Mouse (Mus musculus): ENCODE data around the gene Mertk. TPM values are rescaled to one million over a fixed set of nuclear protein-coding genes. Genes with fewer than 3 reads are reported as not detected.

Mertk gene
- polyA plus RNA-seq, 1 experiment = 2.4 TPM

GRCm38 (mm10) chr2:128737051-128737450, 38.3 kb downstream of the Mertk start:
- H3K4me3 ChIP-seq (ENCODE audit: insufficient read depth, low read depth, low read length) = no peak overlapping the region
- peaks cover 7% of the 10 kb centered on the region; the same call in 1 of the 2 replicates for H3K4me1 ChIP-seq (ENCODE audit: control insufficient read depth, insufficient read depth, insufficient read length, low read length)
- H3K27ac ChIP-seq (replicated peaks; ENCODE audit: low read depth, low read length) = no peak overlapping the region

DNA sequence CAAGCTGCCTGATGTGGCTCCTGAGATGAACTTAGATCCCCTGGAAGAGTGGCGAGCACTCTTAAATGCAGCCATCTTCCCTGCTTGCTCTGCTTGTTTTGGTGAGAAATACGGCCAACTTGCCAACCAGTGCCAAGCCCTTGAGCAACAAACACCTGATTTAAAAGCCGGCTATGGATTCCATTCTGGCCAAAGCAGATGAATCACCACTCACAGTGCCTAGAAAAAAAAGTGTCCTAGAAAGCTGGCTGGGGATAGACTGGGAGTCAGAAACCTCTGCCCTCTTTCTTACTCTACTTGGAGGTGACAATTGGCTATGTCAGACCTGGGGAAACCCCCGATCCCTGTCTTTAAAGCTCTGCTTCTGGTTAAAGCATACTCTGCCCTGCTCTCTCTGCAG, 39.0 kb downstream of the Mertk start:
- Histone ChIP-seq H3K4me1 (ENCODE audit: control insufficient read depth, insufficient read depth, insufficient read length, low read length) (peaks cover 7% of the 10 kb centered on the region; the same call in 1 of the 2 replicates), H3K27ac (replicated peaks; ENCODE audit: low read depth, low read length) (no peak overlapping the region), H3K4me3 (ENCODE audit: insufficient read depth, low read depth, low read length) (no peak overlapping the region)

DNA sequence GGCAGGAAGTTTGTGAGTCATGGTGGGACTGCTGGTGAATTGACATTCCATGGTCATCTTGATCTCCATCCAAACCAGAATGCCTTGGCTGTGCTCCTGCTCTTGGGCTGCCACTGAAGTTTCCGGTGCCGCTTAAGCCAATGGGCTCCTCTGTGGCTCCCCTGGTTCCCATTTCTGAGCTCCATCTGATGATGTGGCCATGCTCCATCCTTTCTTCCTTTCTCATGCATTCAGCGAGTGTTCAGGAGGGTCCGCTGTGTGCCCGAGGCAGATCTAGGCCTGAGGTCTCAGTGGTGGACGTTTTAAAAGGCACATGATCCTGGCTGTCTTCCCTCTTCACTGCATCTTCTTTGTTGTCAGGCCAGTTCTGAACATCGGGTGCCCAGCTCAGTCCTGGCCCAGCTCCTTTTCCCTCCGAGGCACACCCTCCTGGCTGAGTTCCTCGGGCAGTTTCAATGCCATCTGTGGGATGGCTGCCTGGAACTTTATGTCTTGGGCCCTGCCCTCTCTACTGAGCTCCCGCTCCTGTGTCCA, 40.0 kb downstream of the Mertk start:
- Histone ChIP-seq H3K27ac (replicated peaks; ENCODE audit: low read depth, low read length) (no peak overlapping the region), H3K4me1 (ENCODE audit: control insufficient read depth, insufficient read depth, insufficient read length, low read length) (peaks cover 7% of the 10 kb centered on the region; the same call in 1 of the 2 replicates), H3K4me3 (ENCODE audit: insufficient read depth, low read depth, low read length) (no peak overlapping the region)

DNA sequence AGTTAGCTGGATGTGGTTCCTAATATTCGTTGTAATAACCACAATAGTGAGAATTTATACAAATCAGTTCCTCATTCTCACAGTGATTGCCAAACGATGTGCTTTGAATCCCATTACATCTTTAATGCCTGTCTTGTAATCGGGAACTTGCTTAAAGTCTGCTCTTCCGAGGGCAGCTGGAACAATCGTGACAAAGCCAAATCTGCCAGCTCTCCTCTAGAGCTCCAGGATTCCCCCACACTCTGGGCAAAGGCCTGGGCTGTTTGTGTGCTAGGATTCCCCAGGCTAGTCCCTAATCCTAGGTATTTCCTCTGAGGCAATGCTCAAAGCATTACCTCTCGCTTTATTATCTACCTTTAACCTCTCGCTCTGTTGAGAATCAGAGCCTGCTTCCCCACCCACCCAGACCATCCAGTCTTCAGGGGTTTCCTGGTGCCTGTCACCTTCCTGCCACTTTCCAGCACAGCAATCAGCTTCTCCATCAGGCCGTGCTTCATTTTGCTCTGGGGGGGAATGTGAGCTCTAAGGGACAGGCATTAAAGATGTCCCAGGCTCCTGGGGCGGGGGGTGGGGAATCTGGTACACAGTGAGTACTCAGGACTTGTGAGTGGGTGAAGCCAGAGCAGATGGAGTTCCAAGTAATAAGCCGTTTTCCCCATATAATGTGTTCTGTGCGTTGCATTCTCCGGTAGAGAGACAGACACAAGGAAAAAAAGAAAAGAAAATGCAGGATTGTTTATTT, 47.3 kb downstream of the Mertk start:
- peaks cover 22% of the 10 kb centered on the region for H3K4me1 ChIP-seq (ENCODE audit: control insufficient read depth, insufficient read depth, insufficient read length, low read length)
- H3K4me3 ChIP-seq (ENCODE audit: insufficient read depth, low read depth, low read length) = no peak overlapping the region
- peak overlapping the region; percentile 100 for H3K27ac ChIP-seq (replicated peaks; ENCODE audit: low read depth, low read length)

DNA sequence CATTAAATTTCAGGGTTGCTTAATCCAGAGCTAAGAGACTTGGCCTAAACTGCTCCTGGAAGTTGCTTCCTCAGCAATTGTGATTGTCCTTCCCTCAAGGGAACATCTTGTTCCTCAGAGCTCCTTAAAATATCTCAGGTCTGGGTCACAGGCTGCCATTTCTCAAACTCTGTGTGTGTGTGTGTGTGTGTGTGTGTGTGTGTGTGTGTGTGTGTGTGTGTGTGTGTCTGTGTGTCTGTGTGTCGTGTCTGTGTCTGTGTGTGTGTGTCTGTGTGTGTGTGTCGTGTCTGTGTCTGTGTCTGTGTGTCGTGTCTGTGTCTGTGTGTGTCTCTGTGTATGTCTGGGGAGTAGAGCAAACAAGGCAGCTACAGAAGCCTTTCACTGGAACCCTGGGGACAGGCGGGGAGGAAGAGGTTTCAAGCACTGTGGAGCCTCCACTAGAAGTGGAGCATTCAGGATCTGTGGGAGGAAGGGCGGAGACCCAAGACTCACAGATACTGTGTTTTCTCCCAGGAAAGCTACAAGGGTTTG, 47.9 kb downstream of the Mertk start:
- Histone ChIP-seq H3K4me3 (ENCODE audit: insufficient read depth, low read depth, low read length) (peak overlapping the region; percentile 32; the same call in 1 of the 2 replicates), H3K27ac (replicated peaks; ENCODE audit: low read depth, low read length) (peak overlapping the region; percentile 100), H3K4me1 (ENCODE audit: control insufficient read depth, insufficient read depth, insufficient read length, low read length) (peaks cover 27% of the 10 kb centered on the region)

DNA sequence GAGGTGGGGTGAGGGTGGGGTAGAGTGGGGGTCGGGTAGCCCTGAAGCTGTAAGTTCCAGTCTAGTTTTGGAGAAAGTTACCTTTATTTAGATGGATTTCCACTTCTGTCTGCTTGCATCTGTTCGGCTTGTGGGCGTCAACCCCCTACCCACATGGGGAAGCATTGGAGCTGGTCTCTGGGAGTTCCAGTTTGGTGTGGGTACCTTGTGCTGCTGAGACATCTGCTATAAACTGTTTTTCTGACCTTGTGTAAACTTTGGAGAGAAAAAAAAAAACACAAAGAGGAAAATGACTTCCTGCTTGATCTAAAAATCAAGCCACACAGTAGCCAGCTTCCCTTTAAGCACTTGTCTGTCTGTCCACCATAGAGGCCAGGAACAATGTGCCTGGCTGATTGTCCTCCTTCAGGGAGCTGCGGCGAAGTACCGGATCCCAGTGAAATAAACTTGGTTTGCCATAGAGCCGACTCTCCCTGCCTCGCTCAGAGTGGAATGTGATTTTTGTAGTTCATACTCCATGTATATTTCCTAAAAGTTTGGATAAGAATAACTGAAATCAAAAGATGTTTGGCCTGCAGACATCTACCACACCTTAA, 48.8 kb downstream of the Mertk start:
- Histone ChIP-seq H3K4me1 (ENCODE audit: control insufficient read depth, insufficient read depth, insufficient read length, low read length) (peaks cover 33% of the 10 kb centered on the region), H3K4me3 (ENCODE audit: insufficient read depth, low read depth, low read length) (peak overlapping the region; percentile 32), H3K27ac (replicated peaks; ENCODE audit: low read depth, low read length) (peak overlapping the region; percentile 100)

DNA sequence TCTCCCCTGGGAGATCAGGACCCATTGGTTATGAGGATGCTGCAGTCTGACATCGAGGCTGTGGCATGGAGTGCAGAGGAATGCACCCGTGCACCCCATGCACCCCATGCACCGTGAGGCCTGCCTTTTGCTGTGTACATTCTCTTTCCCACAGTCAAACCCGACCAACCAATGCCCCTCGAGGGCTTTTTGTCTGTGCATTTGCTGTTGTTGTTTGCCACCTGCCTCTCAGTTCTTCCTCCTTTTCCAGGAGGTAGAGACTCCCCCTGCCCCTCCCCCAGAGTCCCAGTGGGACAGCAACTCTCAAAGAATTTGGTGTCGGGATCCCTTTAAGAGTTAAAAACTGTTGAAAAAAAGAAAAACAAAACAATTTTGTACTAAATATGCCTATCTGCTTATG, 49.4 kb downstream of the Mertk start:
- H3K4me1 ChIP-seq (ENCODE audit: control insufficient read depth, insufficient read depth, insufficient read length, low read length) = peaks cover 37% of the 10 kb centered on the region
- H3K27ac ChIP-seq (replicated peaks; ENCODE audit: low read depth, low read length) = peak overlapping the region; percentile 68
- no peak overlapping the region for H3K4me3 ChIP-seq (ENCODE audit: insufficient read depth, low read depth, low read length)

- peak overlapping the region; percentile 98 for H3K27ac ChIP-seq (replicated peaks; ENCODE audit: low read depth, low read length)
- peaks cover 52% of the 10 kb centered on the region for H3K4me1 ChIP-seq (ENCODE audit: control insufficient read depth, insufficient read depth, insufficient read length, low read length)
Observed at GRCm38 (mm10) chr2:128751030-128751429, 52.3 kb downstream of the Mertk start.

GRCm38 (mm10) chr2:128753295-128753873, 54.6 kb downstream of the Mertk start:
- no peak overlapping the region for H3K4me3 ChIP-seq (ENCODE audit: insufficient read depth, low read depth, low read length)
- peak overlapping the region; percentile 84 for H3K27ac ChIP-seq (replicated peaks; ENCODE audit: low read depth, low read length)
- H3K4me1 ChIP-seq (ENCODE audit: control insufficient read depth, insufficient read depth, insufficient read length, low read length) = peaks cover 38% of the 10 kb centered on the region

More at GRCm38 (mm10) chr2:128751030-128751429, 52.3 kb downstream of the Mertk start:
- no peak overlapping the region for H3K4me3 ChIP-seq (ENCODE audit: insufficient read depth, low read depth, low read length)

DNA sequence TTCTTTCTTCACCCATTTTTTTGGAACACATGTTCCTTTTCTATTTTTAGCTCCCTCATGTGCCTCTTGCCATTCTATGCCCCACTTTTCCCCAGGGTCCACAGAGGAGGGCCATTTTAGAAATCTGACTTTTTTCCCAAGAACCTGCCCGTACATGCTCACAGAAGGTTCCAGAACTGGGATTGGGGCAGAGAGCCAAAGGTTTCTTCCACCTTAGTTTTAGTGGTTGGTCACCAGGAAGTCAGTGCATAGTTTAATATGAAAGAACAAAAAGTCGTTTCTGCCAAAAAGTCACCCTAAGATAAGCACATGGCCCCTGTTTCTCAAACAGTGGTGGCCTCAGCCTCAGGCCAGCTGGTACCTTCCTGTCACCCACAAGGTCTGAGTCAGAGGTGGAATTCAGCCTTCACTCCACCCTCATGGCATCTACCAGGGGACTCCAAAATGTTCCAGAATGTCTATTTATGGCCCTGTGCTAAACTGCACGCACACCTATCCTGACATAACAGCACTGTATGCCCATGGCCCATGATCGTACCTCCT, 56.5 kb downstream of the Mertk start:
- H3K4me3 ChIP-seq (ENCODE audit: insufficient read depth, low read depth, low read length) = no peak overlapping the region
- H3K27ac ChIP-seq (replicated peaks; ENCODE audit: low read depth, low read length) = peak overlapping the region; percentile 52
- peaks cover 34% of the 10 kb centered on the region for H3K4me1 ChIP-seq (ENCODE audit: control insufficient read depth, insufficient read depth, insufficient read length, low read length)

DNA sequence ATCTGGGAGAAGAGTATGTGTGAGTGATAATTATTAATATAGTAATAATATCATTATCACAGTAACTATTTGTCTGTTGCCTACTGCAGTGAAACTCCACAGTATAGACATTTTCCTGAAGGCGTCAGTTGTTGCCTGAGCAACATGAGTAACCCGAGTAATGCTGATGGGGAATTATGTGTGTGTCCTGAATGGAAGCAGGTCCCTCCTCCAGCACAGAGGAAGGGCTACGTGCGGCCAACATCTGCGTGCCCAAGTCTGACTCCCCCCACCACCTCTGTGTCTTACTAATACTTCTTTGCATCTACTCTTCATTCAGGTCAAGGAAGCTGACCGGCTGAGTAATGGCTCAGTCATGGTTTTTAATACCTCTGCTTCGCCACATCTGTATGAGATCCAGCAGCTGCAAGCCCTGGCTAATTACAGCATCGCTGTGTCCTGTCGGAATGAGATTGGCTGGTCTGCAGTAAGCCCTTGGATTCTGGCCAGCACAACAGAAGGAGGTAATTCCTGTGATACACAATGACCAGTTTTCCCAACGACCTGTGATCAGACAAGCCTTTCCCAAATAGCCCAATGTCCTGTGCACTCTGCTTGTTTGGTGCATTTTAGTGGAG, 60.1 kb downstream of the Mertk start:
- Histone ChIP-seq H3K4me3 (ENCODE audit: insufficient read depth, low read depth, low read length) (no peak overlapping the region), H3K4me1 (ENCODE audit: control insufficient read depth, insufficient read depth, insufficient read length, low read length) (peaks cover 12% of the 10 kb centered on the region), H3K27ac (replicated peaks; ENCODE audit: low read depth, low read length) (0 out of 2 replicates have a peak overlapping the region, but pooled peaks have one; percentile 9)

DNA sequence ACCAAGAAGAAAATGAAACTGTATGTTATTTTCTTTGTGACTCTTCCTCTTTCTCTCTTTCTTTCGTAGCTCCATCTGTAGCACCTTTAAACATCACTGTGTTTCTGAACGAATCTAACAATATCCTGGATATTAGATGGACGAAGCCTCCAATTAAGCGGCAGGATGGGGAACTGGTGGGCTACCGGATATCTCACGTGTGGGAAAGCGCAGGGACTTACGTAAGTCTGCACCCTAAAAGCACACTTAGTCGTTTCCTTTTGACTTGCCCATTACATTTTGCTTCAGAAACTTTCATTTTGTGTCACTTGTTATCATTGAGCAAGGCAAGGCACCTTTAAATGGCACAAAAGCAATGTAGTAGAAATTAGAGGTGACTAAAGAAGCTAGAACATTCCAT, 63.3 kb downstream of the Mertk start:
- H3K27ac ChIP-seq (replicated peaks; ENCODE audit: low read depth, low read length) = no peak overlapping the region
- no peak overlapping the region for H3K4me3 ChIP-seq (ENCODE audit: insufficient read depth, low read depth, low read length)
- H3K4me1 ChIP-seq (ENCODE audit: control insufficient read depth, insufficient read depth, insufficient read length, low read length) = no peaks in the 10 kb centered on the region

- Histone ChIP-seq H3K27ac (replicated peaks; ENCODE audit: low read depth, low read length) (no peak overlapping the region), H3K4me1 (ENCODE audit: control insufficient read depth, insufficient read depth, insufficient read length, low read length) (no peaks in the 10 kb centered on the region; the same call in 1 of the 2 replicates), H3K4me3 (ENCODE audit: insufficient read depth, low read depth, low read length) (no peak overlapping the region)
Observed at GRCm38 (mm10) chr2:128765787-128766186, 67.0 kb downstream of the Mertk start.

DNA sequence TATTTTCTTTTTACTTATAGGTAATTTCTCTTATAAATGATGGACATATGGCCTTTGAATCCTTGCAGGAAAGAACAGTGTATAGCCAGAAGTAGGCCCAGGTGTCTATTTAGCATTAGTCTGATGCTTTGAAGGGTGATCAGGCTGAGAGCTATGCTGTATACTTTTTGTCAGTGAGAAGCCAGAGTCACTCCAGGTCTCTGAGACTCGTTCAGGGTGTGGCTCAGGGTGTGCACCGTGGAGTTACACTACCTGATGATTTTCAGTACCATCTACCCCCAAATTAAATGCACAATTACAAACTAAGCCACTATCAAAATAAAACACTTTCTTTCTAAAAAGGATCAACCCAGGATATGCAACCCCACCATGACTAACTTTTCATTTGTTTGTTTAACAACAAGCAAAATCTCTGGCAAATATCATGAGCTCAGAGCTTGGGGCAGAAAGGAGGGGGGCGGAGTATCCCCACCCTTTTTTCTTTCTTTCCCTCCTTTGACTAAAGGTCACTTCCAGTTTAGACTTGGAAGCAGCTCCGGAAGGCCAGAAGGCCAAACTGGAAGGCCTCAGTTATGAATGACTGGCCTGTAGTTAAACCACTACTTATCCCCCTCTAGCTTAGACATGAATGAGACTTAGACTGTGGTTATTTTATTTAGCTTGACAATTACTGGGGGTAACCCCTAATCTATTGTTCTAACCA, 69.9 kb downstream of the Mertk start:
- no peak overlapping the region for H3K27ac ChIP-seq (replicated peaks; ENCODE audit: low read depth, low read length)
- H3K4me3 ChIP-seq (ENCODE audit: insufficient read depth, low read depth, low read length) = no peak overlapping the region
- no peaks in the 10 kb centered on the region; the same call in 1 of the 2 replicates for H3K4me1 ChIP-seq (ENCODE audit: control insufficient read depth, insufficient read depth, insufficient read length, low read length)
